Mouse (Mus musculus) urinary bladder, postnatal 14 days (tissue): ENCODE data around the gene Wfikkn1.

Experiments
- DNase-seq: peaks from one replicate; pipeline ENCODE4 v3.0.0; 2021; ENCODE audit warnings: low spot score

Wfikkn1 gene

DNA sequence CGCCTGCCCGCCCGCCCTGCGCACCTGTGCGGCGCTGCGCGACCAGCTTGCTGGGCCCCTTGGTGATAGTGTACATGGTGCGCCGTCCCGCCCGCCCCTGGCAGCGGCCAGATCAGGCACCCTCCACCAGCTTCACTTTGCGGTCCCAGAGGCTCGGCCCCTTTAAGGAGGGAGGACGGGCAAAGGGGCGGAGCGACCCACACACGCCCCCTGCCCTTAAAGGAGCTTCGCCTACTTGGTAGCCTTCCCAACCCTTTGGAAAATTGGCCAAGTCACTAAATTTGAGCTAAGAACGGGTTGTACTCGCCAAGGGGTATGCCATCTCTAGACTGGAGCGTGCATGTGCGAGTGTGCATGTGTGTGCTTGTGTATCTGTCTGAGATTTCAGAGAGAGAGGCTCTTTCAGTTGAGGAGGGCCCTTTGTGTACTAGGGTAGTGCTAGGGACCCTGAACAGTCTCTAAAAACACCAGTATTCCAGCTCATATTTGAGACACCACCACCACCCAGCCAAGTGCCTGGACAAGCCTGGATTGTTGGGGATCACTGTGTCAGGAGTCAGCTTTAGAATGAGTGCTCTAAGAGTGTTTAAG is 12.0 kb downstream of the Wfikkn1 start, which contains the start of gene Mcrip2:
Gene Mcrip2, minus strand, starts transcription at position 164 of the 591 bp plus-strand sequence.
- peak; percentile 82 for DNase-seq

DNA sequence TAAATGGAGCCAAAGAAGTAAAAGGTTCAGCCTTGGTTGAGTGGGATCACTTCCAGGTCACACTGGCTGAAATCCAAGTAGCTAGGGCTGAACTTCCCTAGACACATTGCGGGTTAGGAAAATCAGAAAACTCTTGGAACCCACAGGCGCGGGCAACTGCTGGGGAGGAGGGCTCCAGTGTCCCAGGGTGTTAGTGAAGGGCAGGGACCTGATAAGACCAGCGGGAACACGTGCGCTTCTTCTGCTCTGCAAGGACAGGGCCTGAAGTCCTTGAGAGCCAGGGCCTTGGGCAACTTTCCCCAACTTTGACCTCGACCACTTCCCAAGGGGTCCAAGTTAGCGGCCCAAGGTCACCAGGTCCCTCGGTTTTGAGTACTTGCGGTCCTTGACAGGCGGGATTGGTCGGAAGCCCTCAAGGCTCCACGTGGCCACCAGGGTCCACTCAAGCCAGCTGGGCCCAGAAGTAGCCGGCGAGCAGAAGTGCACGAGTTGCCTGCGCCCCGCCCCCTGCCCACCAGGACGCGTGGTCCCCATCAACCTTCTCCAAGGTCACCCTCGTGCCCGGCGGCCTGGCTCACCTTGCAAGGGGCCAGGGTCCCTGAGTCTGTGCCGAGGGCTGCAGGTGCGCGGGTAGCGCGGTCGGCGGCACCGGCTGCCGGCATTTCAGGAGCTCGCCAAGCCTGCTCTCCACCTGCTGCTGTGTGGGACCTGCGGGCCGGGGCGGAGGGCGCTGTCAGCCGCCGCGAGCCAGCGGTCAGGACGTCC is 12.6 kb downstream of the Wfikkn1 start:
- DNase-seq: peak; percentile 48

DNA sequence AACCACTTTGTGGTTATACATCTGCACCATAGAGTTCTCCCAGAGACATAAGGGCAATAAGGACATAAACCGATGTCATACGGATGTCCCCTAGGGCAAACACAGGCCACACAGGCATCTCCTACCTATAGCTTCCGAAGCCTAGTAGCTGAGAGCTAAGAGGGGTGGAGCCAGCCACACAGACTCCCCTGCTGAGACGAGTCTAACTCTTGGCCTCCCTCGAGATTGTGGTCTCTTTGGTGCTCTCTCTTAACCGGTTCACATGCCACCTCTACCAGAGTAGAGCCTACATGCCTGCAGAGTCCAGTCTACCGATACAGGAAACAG is 13.2 kb downstream of the Wfikkn1 start:
- no peak for DNase-seq

DNA sequence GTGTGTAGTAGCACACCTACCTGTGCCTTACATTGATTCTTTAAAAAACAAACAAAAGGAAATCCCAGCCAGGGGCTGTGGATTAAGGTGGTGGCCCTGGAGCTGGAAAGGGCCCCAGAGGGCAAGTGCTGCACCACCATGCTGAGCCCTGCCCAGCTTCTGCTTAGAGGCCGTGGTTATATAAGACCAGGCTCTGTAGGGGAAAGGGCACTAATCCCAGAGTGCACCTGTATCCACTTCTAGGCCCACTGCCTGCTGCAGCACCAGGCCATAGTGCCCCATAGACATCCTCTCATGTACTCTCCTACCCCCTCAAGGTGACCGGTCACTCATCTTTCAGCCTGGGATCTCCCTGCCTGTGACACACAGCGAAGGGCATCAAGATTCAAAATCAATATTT is 14.5 kb downstream of the Wfikkn1 start:
- no peak for DNase-seq

DNA sequence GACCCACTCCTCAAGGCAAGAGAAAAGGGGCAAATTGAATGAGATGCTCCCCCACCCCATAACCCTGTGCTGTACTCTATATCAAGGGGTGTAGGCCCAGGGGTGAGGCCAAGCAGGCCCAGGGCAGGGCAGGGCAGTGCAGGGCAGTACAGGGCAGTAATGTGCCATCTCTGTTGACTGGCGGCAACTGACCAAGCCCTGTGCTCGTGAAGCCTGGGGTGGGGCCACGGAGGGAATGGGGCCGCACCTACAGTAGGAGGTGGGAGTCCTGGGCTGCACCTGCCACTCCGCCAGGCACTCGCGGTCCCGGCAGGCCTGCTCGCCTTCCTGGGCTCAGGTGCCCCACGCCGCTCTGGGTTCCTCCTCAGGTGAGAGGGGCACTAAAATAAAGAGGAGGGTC is 15.4 kb downstream of the Wfikkn1 start:
- no peak for DNase-seq

DNA sequence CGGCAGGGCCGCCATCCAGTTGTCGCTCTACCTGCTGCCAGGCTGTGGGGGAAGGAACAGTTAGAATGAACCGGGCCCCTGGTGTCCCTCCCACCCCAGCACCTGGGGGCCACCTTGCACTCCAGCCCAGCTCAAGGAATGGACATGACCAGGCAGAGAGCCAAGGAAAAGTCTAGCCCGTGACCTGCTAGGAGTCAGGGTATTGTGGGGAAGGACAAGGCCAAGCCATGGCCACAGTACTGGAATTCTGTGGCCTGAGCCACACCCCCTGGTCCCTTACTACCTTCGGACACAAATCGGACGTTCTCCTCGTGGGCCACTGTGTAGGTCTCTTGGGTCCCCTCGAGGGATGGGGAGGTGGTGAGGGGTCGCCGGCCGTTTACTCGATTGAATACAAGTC is 16.3 kb downstream of the Wfikkn1 start:
- no peak for DNase-seq

DNA sequence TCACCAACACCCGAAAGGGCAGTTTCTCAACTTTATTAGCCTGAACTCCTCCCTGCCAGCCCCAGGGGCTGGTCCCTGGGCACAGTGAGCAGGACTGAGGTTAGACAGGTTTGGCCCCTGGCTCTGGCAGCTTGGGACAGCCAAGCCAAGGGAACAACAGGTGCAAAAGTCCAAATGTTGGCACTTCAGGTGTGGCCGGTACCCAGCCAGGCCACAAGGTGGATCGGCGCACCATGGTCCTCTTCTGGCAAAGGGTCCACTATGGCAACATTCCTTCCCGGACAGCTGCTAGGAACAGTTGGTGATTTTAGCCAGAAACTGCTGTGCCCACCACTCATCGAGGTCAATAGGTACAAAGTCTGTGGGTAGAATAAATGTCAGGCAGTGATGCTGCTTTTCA is 17.0 kb downstream of the Wfikkn1 start:
- no peak for DNase-seq

DNA sequence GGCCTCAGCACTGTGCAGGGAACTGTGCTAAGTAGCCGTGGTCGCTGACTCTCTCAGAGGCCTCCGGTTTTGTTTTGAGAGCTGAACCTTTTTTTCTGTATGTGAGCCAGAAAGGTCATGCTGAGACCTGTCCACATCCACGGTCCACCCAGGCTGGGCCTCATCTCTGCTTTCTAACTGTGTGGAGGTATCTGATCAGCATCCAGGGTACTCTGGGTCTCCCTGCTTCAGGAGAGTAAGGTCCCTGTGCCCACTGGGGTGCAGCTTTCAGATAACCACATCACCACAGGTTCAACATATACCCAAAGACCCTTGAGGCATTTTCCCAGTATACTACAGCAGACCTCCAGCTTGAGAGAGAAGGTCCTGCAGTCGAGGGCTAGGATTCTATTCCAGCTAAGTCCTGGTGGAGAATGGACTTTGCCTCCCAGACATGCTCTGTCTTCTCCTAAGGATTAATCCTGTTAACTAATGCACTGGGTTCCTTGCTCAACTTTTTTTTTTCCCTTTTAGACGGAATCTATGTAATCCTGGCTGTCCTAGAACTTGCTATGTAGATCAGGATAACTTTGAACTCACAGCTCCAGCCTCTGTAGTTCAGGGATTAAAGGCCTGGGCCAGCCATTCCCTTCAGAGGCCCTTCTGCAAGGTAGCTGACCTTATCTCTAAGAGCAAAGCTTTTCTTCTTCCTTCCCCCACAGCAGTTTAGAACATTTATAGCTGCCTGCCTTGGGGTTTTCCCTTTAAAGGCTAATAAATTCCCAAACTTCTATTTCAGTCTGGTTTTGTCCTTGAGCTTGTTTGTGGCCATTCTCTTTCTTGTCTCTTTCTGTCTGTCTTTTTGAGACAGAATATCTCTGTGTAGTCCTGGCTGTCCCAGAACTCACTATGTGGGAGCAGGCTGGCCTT is 18.7 kb downstream of the Wfikkn1 start:
- no peak for DNase-seq

DNA sequence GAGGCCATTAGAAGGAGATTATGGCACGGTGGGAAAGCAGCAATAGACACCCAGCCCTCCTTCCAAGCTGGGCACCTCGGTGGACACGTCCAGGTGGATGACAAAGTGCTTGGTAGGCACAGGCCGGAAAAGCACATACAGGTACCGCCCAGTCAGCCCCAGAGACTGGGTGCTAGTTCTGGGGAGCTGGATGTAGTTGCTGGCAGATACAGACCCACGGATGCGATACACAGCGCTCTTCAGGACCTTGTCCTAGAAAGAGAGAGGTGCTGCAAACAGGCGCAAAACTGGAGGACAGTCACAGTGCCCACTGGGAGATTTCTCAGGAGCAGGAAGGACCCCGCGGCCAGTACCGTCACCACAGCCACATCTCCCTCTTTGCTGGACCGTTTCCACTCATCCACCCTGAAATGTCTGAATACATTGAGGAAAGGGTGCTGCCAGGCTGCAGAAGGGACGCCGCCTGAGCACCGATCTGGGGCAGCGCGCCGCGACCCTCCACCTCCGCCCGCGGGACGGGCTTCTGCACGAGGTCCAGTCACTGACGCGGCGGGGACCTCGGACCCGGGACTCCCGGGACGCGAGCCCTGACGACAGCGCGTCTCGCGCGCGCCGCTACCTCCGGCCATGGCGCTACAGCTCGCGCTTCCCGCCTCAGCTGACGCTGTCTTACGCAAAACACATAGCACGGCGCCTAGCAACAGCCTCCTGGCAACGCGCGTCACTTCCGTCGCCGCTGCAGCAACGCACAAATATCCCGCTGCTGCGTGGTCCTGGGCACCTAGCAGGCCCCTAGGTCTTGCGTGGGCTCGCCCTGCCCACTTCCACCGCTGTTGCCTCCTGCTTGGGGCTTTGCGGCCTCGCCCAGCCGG is 19.6 kb downstream of the Wfikkn1 start, which contains the start of gene Wdr90:
Gene Wdr90, minus strand, starts transcription at position 670 of the 872 bp plus-strand sequence.
- DNase-seq: peak; percentile 91

DNA sequence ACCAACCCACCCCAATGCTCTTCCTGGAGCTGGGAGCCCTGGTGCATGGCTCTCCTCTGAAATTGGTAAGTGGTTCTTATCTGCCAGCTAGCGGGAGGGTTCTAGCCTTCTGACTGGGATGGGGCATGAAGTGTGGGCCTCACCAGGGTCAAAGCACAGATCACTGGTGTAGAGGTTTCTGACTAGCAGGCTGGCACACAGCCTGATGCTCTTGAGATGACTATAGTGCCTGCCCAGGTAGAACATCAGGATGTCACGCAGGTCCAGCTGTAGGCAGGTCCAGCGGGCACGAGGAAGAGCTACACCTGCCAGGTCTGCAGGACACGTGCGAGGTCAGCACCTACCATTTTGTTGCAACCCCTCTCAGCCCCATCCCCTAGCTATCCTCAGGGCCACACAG is 20.4 kb downstream of the Wfikkn1 start:
- no peak for DNase-seq

DNA sequence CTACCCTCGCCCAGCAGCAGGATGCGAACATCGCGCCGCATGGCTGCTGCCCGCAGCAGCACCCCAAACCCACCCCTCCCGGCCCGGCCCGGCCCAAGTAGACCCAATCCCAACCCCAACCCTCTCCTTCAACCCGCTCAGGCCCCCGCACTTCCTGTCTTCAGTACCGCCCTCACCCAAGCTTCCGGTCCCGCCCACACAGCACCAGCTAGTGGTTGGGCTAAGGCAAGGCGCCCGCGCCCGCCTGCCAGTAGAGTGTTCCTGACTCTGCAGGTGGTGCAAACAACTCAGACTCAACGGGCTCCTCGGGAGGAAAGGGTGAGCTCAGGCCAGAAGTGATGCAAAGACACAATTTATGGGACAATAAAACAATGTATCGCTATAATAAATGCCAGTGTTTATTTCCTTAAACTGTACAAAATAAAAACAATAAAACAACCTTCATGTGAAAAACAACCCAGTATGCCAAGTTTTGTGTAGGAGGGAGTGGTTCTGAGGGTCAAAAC is 36.2 kb downstream of the Wfikkn1 start, which contains the start of gene Rhot2:
Gene Rhot2, minus strand, starts transcription at position 456 of the 506 bp plus-strand sequence.
- DNase-seq: peak; percentile 97

DNA sequence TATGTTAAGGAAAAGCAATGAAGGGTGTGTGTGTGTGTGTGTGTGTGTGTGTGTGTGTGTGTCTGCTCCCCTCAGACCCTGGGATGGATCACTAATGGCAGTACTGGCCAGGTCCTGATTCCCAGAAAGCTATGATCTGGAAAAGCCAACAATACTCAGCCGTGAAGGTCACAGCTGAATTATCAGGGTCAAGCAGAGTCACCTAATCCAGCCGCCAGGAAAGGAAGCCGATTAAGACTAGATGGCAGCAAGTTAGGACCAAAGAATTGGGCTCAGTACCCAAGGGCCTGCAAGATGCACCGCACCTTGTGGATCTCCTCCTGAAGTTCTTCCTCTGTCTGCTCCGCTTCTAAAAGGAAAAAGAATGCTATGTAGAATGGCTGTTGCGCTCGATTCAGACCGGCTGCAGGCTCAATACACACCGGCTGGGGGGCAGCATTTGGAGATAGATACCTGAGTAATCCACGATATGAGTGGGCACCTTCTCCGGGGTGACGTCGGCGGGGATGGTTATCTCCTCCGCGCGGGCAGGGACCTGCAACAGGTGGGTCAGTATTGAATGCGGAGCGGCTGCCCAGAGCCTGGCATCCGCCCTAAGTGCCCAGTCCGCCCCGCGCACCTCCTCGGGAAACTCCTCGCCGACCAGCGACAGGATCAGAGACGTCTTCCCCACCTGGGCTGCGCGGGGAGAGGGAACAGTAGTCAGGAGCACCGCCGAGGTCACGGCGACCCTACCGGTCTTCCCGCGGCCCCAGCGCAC is 36.8 kb downstream of the Wfikkn1 start:
- DNase-seq: peak; percentile 41

DNA sequence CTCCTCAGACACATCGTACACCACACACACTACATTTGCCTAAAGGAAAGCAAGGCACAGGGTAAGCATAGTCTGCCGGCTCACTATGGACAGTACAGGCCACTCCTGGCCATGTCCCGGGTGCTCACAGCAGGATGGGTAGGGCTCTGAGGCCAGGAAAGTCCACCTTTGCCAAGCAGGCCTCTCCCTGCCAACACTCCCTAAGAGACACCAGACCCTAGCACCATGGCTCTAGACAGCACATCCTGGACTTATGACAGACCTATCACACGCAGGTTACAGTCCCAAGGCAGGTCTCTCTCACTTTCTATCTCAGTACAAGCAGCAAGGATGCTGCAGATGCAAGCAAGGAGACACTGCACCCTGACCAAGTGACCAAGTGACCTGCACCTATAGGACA is 37.5 kb downstream of the Wfikkn1 start:
- DNase-seq: no peak

DNA sequence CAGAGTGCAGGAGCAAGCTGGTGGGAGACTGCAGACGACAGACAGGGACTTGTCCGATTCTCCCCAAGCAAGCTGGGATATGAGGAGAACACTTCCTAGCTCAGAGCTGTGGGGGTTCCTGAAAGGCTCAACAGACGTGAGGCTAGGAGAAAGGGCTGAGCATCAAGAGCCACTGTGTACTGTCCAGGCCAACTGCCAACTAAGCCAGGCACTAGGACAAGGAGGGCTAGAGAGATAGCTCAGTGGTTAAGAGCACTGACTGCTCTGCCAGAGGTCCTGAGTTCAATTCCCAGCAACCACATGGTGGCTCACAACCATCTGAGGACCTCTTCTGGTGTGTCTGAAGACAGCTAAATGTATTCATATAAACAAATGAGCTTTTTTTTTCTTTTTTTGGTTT is 38.1 kb downstream of the Wfikkn1 start:
- no peak for DNase-seq

DNA sequence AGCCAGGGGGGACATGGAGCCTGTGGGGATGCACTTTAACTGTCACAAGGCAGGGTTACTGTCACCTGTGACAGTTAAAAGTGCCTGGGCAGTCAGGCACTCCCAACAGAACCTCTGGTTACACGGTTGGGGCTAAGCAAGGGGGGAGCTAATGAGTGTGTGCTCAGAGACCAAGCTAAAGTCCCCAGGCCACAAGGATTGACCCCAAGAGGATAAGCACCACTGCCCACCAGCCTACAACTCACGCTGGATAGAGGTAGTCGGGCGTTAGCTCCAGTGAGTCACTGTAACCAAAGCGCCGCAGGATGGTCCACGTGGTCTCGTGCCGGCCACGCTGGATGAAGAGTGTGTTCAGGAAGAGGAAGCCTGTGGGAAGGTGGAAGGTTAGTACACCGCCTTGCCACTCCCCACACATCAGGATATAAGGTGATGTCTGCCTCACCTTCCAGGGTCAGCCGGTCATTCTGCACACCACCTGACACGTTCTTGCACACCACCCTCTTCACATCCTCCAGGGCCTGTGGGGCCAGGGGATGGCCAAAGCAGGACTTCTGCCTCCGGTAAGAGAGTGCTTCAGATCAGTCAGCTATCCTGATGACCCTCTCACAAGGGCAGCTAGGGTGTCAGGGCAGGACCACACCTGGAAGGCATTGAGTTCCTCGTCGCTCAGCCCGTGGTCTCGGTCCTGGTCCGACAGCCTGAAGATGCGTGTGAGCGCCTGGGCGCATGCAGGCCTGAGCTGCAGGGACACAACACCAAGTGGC is 39.4 kb downstream of the Wfikkn1 start, which contains the start of gene Gm20683:
Gene Gm20683, minus strand, starts transcription at position 647 of the 764 bp plus-strand sequence.
- no peak for DNase-seq

DNA sequence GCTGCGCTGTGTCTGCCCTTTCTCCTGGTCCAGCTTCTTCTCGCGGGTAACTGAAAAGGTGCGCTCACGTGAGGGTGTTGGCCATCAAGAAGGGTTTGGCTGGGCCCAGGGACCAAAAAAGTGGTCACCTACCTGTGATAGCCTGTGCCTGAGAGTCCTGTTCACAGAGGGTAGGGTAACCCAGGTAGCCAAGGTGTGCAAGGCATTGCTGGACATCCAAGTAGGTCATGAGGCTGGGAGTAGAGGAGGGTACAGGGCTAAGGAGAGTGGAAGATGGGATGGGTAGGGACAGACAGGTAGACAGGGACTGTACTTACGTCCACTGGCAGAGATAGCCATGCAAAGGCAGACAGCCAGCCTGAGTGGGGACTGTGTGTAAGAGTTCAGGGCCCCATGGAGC is 40.1 kb downstream of the Wfikkn1 start:
- DNase-seq: no peak

DNA sequence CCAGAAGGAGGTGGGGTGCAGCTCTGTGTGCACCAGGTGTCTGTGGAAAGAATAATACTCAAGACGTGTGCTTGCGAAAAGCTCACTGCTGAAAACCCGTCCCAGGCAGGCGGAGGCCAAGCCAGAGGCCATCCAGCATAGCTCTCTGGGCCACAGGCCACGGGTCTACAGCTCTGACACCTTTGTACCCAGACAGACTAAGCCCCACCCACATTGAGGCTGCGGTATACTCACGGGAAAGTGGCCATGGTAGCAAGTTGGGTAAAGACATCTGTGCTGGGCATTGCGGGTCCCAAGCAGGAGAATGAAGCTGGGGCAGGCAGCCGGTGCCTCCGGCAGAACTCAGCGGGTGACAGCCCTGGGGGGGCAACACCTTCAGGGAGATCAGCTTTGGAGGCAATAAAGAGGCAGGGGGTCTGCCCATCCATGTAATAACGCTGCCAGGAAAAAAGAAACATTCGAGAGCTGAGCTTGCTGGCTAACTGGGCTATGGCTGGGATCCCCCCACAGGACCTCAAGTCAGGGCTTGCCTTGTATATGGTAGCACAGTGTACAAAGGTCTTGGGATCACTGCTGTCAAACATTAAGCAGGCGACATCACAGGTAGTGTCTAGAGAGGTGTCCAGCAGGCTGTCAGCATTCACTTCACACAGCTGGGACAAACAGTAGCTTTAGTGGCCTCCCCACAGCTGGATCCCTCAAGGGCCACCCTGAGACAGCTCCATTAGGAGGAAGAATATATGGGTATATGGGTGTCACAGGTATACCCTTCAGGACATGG is 41.0 kb downstream of the Wfikkn1 start:
- no peak for DNase-seq

DNA sequence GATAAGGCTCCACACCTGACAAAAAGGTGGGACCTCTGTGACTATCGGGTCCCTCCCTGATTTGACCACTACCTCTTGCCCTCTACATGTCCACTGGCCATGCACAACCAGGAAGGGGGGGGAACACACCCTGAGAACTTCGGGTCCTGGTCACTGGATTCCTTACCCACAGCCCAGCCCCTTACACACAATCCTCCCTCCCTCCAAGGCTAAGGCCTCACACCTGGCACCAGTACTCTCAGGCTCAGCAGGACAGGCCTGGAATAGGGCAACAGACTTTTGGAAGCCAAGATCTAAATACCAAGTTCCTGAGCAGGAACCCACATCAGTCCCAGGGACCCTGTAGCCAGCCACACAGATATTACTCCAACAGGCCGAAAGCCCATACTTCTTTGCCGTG is 41.8 kb downstream of the Wfikkn1 start:
- no peak for DNase-seq

DNA sequence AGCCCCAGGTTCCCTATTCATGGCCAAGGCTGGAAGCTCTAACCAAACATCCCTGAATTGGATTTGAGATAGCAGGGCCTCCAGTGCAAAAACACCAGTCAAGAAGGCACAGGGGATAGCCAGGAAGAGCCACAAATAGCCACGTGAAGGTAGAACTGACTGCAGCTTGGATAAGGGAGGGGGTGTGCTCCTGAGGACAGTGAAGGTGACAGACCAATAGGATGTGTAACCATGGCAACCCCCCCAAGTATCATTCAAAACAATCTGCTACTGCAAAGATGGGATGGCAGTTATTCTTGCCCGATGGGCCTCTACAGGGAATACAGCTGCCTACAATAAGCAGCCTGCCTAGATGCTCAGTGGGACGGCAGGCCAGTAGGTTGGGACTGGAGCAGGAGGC is 43.1 kb downstream of the Wfikkn1 start:
- no peak for DNase-seq
